ENCODE assay signal across 11 mouse cellular contexts in the genomic region with DNA sequence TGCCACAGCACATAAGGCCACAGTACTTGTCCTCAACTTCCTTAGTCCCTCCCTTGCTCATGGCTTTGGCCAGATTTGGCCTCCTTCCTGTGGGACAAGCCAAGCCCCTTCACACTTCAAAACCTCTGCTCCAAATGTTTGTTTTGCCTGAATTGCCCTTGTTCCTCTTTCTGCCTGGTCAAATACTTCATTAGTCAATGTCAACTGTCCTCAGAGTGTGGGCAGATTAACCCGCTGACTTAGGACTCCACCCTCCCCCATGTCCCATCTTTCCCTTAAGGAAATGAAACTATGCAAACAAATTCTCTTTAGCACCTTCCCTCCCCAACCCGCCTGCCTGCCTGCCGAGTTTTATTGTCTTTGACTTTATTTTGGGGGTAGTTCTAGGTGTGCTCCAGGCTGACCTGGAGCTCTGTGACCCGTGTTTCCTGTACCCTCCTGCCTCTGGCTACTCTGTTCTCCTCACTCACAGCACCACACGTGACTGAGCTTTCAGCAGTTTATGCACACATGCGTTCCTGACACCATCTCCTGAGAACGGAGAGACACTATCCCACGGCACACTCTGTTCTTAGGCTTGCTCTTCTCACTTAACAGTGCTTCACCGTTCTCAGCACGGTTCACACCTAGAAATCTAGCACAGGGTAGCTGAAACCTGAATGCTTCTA. TPM values are rescaled to one million over a fixed set of nuclear protein-coding genes. Genes with fewer than 3 reads are reported as not detected.
DNase-seq lines count a peak whose midpoint lies in the region; ATAC-seq and TF ChIP-seq lines count a peak whose summit lies in the region.
"Had no signal": no experiment of that assay in that cellular context is flagged by ENCODE, and none has a peak within 500 bp of the region (broad histone marks: within the 10 kb centered on the region; RNA-seq: fewer than 3 reads in every experiment).

No protein-coding gene starts in this region.

- no peak for TF ChIP-seq CTCF in lung, postnatal 0 days (IDR thresholded peaks at IDR 0.05)

- H3K27me3 ChIP-seq in intestine, embryonic 16.5 days (replicated peaks; ENCODE audit: control insufficient read depth, insufficient read depth, low read length), result no peaks in the 10 kb centered on the region
- H3K27me3 ChIP-seq in lung, postnatal 0 days (replicated peaks; ENCODE audit: insufficient read depth, low read length), result no peaks in the 10 kb centered on the region
- no peaks in the 10 kb centered on the region for H3K27me3 ChIP-seq in stomach, embryonic 15.5 days (replicated peaks)
- H3K27me3 ChIP-seq in midbrain, embryonic 10.5 days (ENCODE audit: low read depth, poor library complexity, severe bottlenecking), result no peaks in the 10 kb centered on the region
- H3K27me3 ChIP-seq in forebrain, embryonic 13.5 days, result no peaks in the 10 kb centered on the region
- H3K27me3 ChIP-seq: hindbrain, embryonic 12.5 days had no signal

- no peak overlapping the region for H3K9ac ChIP-seq in intestine, embryonic 16.5 days (ENCODE audit: low read depth, low read length)
- no peak overlapping the region for H3K9ac ChIP-seq in lung, postnatal 0 days (replicated peaks; ENCODE audit: low read depth)
- H3K9ac ChIP-seq in stomach, embryonic 15.5 days, result no peak overlapping the region
- no peak overlapping the region for H3K9ac ChIP-seq in forebrain, embryonic 13.5 days
- H3K9ac ChIP-seq: hindbrain, embryonic 12.5 days had no signal

- peak; percentile 26 for DNase-seq in ovary, adult 18-20 months (ENCODE audit: low spot score)
- no peak for DNase-seq in ovary, postnatal 10 days (ENCODE audit: low spot score)
- DNase-seq in lung, postnatal 0 days (ENCODE audit: low spot score), result peak; percentile 91
- no peak for DNase-seq in midbrain, embryonic 10.5 days (ENCODE audit: low spot score)
- DNase-seq in embryo, embryonic 10 days (ENCODE audit: low spot score), result no peak
- DNase-seq: right cerebral cortex, postnatal 14 days had no signal

- H3K36me3 ChIP-seq in intestine, embryonic 16.5 days (ENCODE audit: control insufficient read depth, insufficient read depth, low read length), result peaks cover 8% of the 10 kb centered on the region
- peaks cover 19% of the 10 kb centered on the region; the same call in 1 of the 2 replicates for H3K36me3 ChIP-seq in lung, postnatal 0 days (ENCODE audit: insufficient read depth, low read length)
- H3K36me3 ChIP-seq in stomach, embryonic 15.5 days, result peaks cover 27% of the 10 kb centered on the region
- peaks cover 88% of the 10 kb centered on the region for H3K36me3 ChIP-seq in midbrain, embryonic 10.5 days
- H3K36me3 ChIP-seq in forebrain, embryonic 13.5 days (ENCODE audit: poor library complexity, severe bottlenecking), result peaks cover 86% of the 10 kb centered on the region

- H3K4me1 ChIP-seq in intestine, embryonic 16.5 days (ENCODE audit: control insufficient read depth, insufficient read depth, low read length), result no peaks in the 10 kb centered on the region
- peaks cover 6% of the 10 kb centered on the region; the same call in 1 of the 2 replicates for H3K4me1 ChIP-seq in lung, postnatal 0 days (ENCODE audit: insufficient read depth, low read depth, low read length)
- 0 out of 2 replicates have a peak, but pooled peaks cover 3% of the 10 kb centered on the region for H3K4me1 ChIP-seq in stomach, embryonic 15.5 days
- no peaks in the 10 kb centered on the region for H3K4me1 ChIP-seq in midbrain, embryonic 10.5 days
- H3K4me1 ChIP-seq in forebrain, embryonic 13.5 days, result peaks cover 10% of the 10 kb centered on the region; the same call in 1 of the 2 replicates
- H3K4me1 ChIP-seq: hindbrain, embryonic 12.5 days had no signal

- peak; percentile 56 for ATAC-seq in intestine, embryonic 16.5 days
- peak; percentile 80 for ATAC-seq in lung, postnatal 0 days
- peak; percentile 35; the same call in 1 of the 2 replicates for ATAC-seq in stomach, embryonic 15.5 days (ENCODE audit: insufficient read depth, low FRiP score, low read depth)
- no peak for ATAC-seq in forebrain, embryonic 13.5 days

- WGBS in intestine, embryonic 16.5 days, result 43% methylated on average over 10 of the region's 10 CpGs
- 15% methylated on average over 10 of the region's 10 CpGs for WGBS in lung, postnatal 0 days
- WGBS in stomach, embryonic 15.5 days, result 44% methylated on average over 10 of the region's 10 CpGs
- WGBS in midbrain, embryonic 10.5 days, result 86% methylated on average over 10 of the region's 10 CpGs
- WGBS in forebrain, embryonic 13.5 days, result 87% methylated on average over 10 of the region's 10 CpGs

- no peak overlapping the region for H3K4me3 ChIP-seq in intestine, embryonic 16.5 days (ENCODE audit: low read length)
- no peak overlapping the region for H3K4me3 ChIP-seq in lung, postnatal 0 days (ENCODE audit: low read depth, low read length)
- H3K4me3 ChIP-seq in stomach, embryonic 15.5 days (replicated peaks), result no peak overlapping the region
- no peak overlapping the region for H3K4me3 ChIP-seq in midbrain, embryonic 10.5 days
- no peak overlapping the region for H3K4me3 ChIP-seq in forebrain, embryonic 13.5 days
- H3K4me3 ChIP-seq: hindbrain, embryonic 12.5 days; limb, embryonic 10.5 days had no signal

- H3K4me2 ChIP-seq in intestine, embryonic 16.5 days (ENCODE audit: low read depth, low read length), result no peak overlapping the region
- H3K4me2 ChIP-seq in lung, postnatal 0 days (replicated peaks; ENCODE audit: low read depth, low read length), result no peak overlapping the region; the same call in 1 of the 2 replicates
- no peak overlapping the region for H3K4me2 ChIP-seq in stomach, embryonic 15.5 days
- H3K4me2 ChIP-seq in forebrain, embryonic 13.5 days, result no peak overlapping the region
- H3K4me2 ChIP-seq: hindbrain, embryonic 12.5 days had no signal

- 0 out of 2 replicates have a peak overlapping the region, but pooled peaks have one; percentile 8 for H3K27ac ChIP-seq in intestine, embryonic 16.5 days (ENCODE audit: low read length)
- peak overlapping the region; percentile 76 for H3K27ac ChIP-seq in lung, postnatal 0 days (ENCODE audit: low read length)
- peak overlapping the region; percentile 61 for H3K27ac ChIP-seq in stomach, embryonic 15.5 days
- H3K27ac ChIP-seq in midbrain, embryonic 10.5 days (replicated peaks), result no peak overlapping the region
- no peak overlapping the region for H3K27ac ChIP-seq in forebrain, embryonic 13.5 days
- H3K27ac ChIP-seq: hindbrain, embryonic 12.5 days; limb, embryonic 10.5 days had no signal

- TF ChIP-seq EP300 in lung, postnatal 0 days (IDR thresholded peaks at IDR 0.05), result peak; percentile 74

- H3K9me3 ChIP-seq in intestine, embryonic 16.5 days (ENCODE audit: control insufficient read depth, low read length), result no peaks in the 10 kb centered on the region
- H3K9me3 ChIP-seq in lung, postnatal 0 days (ENCODE audit: low read length), result no peaks in the 10 kb centered on the region
- no peaks in the 10 kb centered on the region for H3K9me3 ChIP-seq in stomach, embryonic 15.5 days
- H3K9me3 ChIP-seq in midbrain, embryonic 10.5 days (replicated peaks), result no peaks in the 10 kb centered on the region
- no peaks in the 10 kb centered on the region for H3K9me3 ChIP-seq in forebrain, embryonic 13.5 days (replicated peaks)
- H3K9me3 ChIP-seq: hindbrain, embryonic 12.5 days; limb, embryonic 10.5 days had no signal

RNA-seq across cellular contexts. Expression of a gene that starts 23.7 kb away (rescaled TPM):
- polyA plus RNA-seq in intestine, embryonic 16.5 days (2015; fragmentation: Nextera tagmentation; extraction: Ambion mirVana), result 40.1 and 43.5 TPM in 2 replicates
- 30.0 and 30.5 TPM in 2 replicates for polyA plus RNA-seq in lung, postnatal 0 days (2015; fragmentation: Nextera tagmentation; extraction: Ambion mirVana)
- 39.6 and 40.0 TPM in 2 replicates for polyA plus RNA-seq in stomach, embryonic 15.5 days (2015; fragmentation: Nextera tagmentation; extraction: Ambion mirVana)
- polyA plus RNA-seq in midbrain, embryonic 10.5 days (2016; fragmentation: Nextera tagmentation; extraction: Ambion mirVana), result 45.1 and 51.0 TPM in 2 replicates
- polyA plus RNA-seq in forebrain, embryonic 13.5 days (2015; fragmentation: Nextera tagmentation; extraction: Ambion mirVana), result 65.3 and 79.4 TPM in 2 replicates

RNA-seq across cellular contexts. Expression of a gene that starts 24.2 kb away (rescaled TPM):
- polyA plus RNA-seq in intestine, embryonic 16.5 days (2015; fragmentation: Nextera tagmentation; extraction: Ambion mirVana), result 68.5 and 72.4 TPM in 2 replicates
- 71.8 and 75.3 TPM in 2 replicates for polyA plus RNA-seq in lung, postnatal 0 days (2015; fragmentation: Nextera tagmentation; extraction: Ambion mirVana)
- polyA plus RNA-seq in stomach, embryonic 15.5 days (2015; fragmentation: Nextera tagmentation; extraction: Ambion mirVana), result 74.3 and 76.2 TPM in 2 replicates
- 60.3 and 61.7 TPM in 2 replicates for polyA plus RNA-seq in midbrain, embryonic 10.5 days (2016; fragmentation: Nextera tagmentation; extraction: Ambion mirVana)
- 68.9 and 72.8 TPM in 2 replicates for polyA plus RNA-seq in forebrain, embryonic 13.5 days (2015; fragmentation: Nextera tagmentation; extraction: Ambion mirVana)

RNA-seq across cellular contexts. Expression of a gene that starts 53.5 kb away (rescaled TPM):
- 1,727 and 1,747 TPM in 2 replicates for polyA plus RNA-seq in intestine, embryonic 16.5 days (2015; fragmentation: Nextera tagmentation; extraction: Ambion mirVana)
- 107 and 121 TPM in 2 replicates for polyA plus RNA-seq in lung, postnatal 0 days (2015; fragmentation: Nextera tagmentation; extraction: Ambion mirVana)
- polyA plus RNA-seq in stomach, embryonic 15.5 days (2015; fragmentation: Nextera tagmentation; extraction: Ambion mirVana), result 1,291 and 1,344 TPM in 2 replicates
- 0.49 and 1.9 TPM in 2 replicates for polyA plus RNA-seq in midbrain, embryonic 10.5 days (2016; fragmentation: Nextera tagmentation; extraction: Ambion mirVana)
- 0.31 and 2.2 TPM in 2 replicates for polyA plus RNA-seq in forebrain, embryonic 13.5 days (2015; fragmentation: Nextera tagmentation; extraction: Ambion mirVana)

Comparison
In these comparisons a context has a peak if more than half of its experiments do, and no peak if none do; other contexts are left out.
1. DNase-seq: peak in ovary, adult 18-20 months (single experiment) and lung, postnatal 0 days (single experiment); none in ovary, postnatal 10 days (single experiment), midbrain, embryonic 10.5 days (single experiment) and embryo, embryonic 10 days (single experiment).
2. H3K27ac ChIP-seq: peak in intestine, embryonic 16.5 days (single experiment), lung, postnatal 0 days (single experiment) and stomach, embryonic 15.5 days (single experiment); none in midbrain, embryonic 10.5 days (single experiment) and forebrain, embryonic 13.5 days (single experiment).
3. RNA of a gene that starts 53.5 kb away (polyA plus RNA-seq): 1,727 to 1,747 TPM in intestine, embryonic 16.5 days, 1,291 to 1,344 TPM in stomach, embryonic 15.5 days and 107 to 121 TPM in lung, postnatal 0 days; 0.31 to 2.2 TPM in forebrain, embryonic 13.5 days and 0.49 to 1.9 TPM in midbrain, embryonic 10.5 days; every median in the first group is over 10 times any median in the second.